ENCODE assay signal across 8 mouse cellular contexts in the genomic region with DNA sequence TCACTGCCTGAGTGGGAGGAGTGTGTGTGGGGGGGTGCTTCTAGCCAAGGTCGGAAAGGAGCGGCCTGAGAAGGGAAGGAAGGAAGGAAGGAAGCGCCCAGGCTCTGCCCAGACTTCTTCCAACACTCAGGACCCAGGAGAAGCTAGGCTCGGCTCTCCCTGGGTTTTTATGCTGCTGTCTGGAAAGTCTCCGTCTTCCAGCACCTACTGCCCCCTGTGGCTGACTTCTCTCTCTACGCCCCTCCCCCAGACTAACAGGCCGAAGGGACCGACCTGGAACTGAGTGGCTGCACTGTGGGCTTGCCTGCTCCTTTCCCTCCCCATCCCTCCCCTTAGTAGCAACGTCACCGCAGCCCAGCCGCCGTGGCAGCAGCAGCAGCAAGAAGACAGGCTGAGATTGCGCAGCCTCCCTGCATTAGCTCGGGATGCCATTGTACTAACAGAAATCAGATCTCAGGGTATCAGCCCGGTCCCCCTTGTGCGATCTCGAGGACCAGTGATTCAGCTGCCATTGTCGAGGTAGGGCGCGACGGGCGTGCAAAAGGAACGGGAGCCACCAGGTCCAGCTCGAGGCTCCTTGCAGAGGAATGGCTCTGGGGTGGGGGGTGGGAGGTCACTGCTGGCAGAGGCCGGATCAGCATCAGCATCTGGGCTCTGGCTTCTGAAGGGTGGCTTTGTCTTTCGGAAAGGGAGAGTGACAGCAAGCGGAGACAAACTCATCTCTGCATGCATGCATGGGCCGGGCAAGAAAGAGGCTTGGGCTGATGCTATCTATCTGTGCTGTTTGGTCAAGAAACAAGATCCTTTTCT. TPM values are rescaled to one million over a fixed set of nuclear protein-coding genes. Genes with fewer than 3 reads are reported as not detected.
A peak's percentile ranks its signal among the peaks of the same experiment; 100 is the strongest.
DNase-seq lines count a peak whose midpoint lies in the region; ATAC-seq lines count a peak whose summit lies in the region.

No protein-coding gene starts in this region.

- H3K36me3 ChIP-seq in hindbrain, embryonic 15.5 days = no peaks in the 10 kb centered on the region

- peak overlapping the region; percentile 92 for H3K27ac ChIP-seq in hindbrain, embryonic 15.5 days (replicated peaks)

- H3K27me3 ChIP-seq in hindbrain, embryonic 15.5 days = no peaks in the 10 kb centered on the region

- peaks cover 45% of the 10 kb centered on the region for H3K4me1 ChIP-seq in hindbrain, embryonic 15.5 days (replicated peaks)

- under 1% methylated on average over 28 of the region's 28 CpGs for WGBS in hindbrain, embryonic 15.5 days

- no peaks in the 10 kb centered on the region for H3K9me3 ChIP-seq in hindbrain, embryonic 15.5 days

- peak overlapping the region; percentile 56 for H3K4me3 ChIP-seq in hindbrain, embryonic 15.5 days

- peak; percentile 96 for DNase-seq in ZHBTc4 (ENCODE audit: low read depth, low spot score)
- DNase-seq in gastrocnemius, adult 8-10 months (ENCODE audit: low spot score in 2 of 2) = peak; percentile 40 to 59
- DNase-seq in left cerebral cortex, adult 8-10 months (ENCODE audit: low spot score in 2 of 2) = peak; percentile 56 to 67
- DNase-seq in lung, postnatal 36 days = peak; percentile 93
- peak; percentile 75 for DNase-seq in right cerebral cortex, postnatal 25 days
- DNase-seq in thymus, postnatal 0 days (ENCODE audit: low spot score) = no peak

- ATAC-seq in common myeloid progenitor, adult 5-6 weeks (replicated peaks; ENCODE audit: low read depth, poor library complexity, severe bottlenecking) = peak; percentile 88
- ATAC-seq in hindbrain, embryonic 15.5 days (ENCODE audit: low FRiP score, low read depth) = peak; percentile 97

- H3K9ac ChIP-seq in hindbrain, embryonic 15.5 days = peak overlapping the region; percentile 76

- H3K4me2 ChIP-seq in hindbrain, embryonic 15.5 days = peak overlapping the region; percentile 84

RNA-seq across cellular contexts. Expression of gene Fam166b, which starts 22.6 kb away (rescaled TPM):
- total RNA-seq in common myeloid progenitor, adult 5-6 weeks (2017) = not detected in 2 replicates
- not detected for total RNA-seq in gastrocnemius, adult 8-10 months (2022)
- 0.79 and 1.5 TPM in 2 replicates for polyA plus RNA-seq in hindbrain, embryonic 15.5 days (2015; fragmentation: Nextera tagmentation; extraction: Ambion mirVana)
- 1 to 10 TPM; 1.3 to 1.9 (median 1.4) TPM for total RNA-seq in left cerebral cortex, adult 8-10 months (2022)
- 0.14 and 0.19 TPM in 2 replicates for polyA plus RNA-seq in thymus, postnatal 0 days (2015; fragmentation: Nextera tagmentation; extraction: Ambion mirVana)

RNA-seq across cellular contexts. Expression of gene Rusc2, which starts 24.6 kb away (rescaled TPM):
- 0.97 and 1.3 TPM in 2 replicates for total RNA-seq in common myeloid progenitor, adult 5-6 weeks (2017)
- total RNA-seq in gastrocnemius, adult 8-10 months (2022) = 10 to 100 TPM; 21.5 to 25.4 (median 23.3) TPM
- polyA plus RNA-seq in hindbrain, embryonic 15.5 days (2015; fragmentation: Nextera tagmentation; extraction: Ambion mirVana) = 88.8 and 99.5 TPM in 2 replicates
- 100 to 1,000 TPM; 116 to 144 (median 123) TPM for total RNA-seq in left cerebral cortex, adult 8-10 months (2022)
- polyA plus RNA-seq in thymus, postnatal 0 days (2015; fragmentation: Nextera tagmentation; extraction: Ambion mirVana) = 0.48 and 0.69 TPM in 2 replicates

RNA-seq across cellular contexts. Expression of gene Tesk1, which starts 35.4 kb away (rescaled TPM):
- total RNA-seq in common myeloid progenitor, adult 5-6 weeks (2017) = 4.8 and 8.2 TPM in 2 replicates
- 10 to 100 TPM; 53.4 to 69.3 (median 59.4) TPM for total RNA-seq in gastrocnemius, adult 8-10 months (2022)
- 16.2 and 16.8 TPM in 2 replicates for polyA plus RNA-seq in hindbrain, embryonic 15.5 days (2015; fragmentation: Nextera tagmentation; extraction: Ambion mirVana)
- 10 to 100 TPM; 91.7 to 98.0 (median 95.6) TPM for total RNA-seq in left cerebral cortex, adult 8-10 months (2022)
- polyA plus RNA-seq in thymus, postnatal 0 days (2015; fragmentation: Nextera tagmentation; extraction: Ambion mirVana) = 2.1 and 2.8 TPM in 2 replicates

RNA-seq across cellular contexts. Expression of gene Cd72, which starts 48.1 kb away (rescaled TPM):
- total RNA-seq in common myeloid progenitor, adult 5-6 weeks (2017) = 20.8 and 33.3 TPM in 2 replicates
- total RNA-seq in gastrocnemius, adult 8-10 months (2022) = not detected
- polyA plus RNA-seq in hindbrain, embryonic 15.5 days (2015; fragmentation: Nextera tagmentation; extraction: Ambion mirVana) = 5.3 and 5.7 TPM in 2 replicates
- 1 to 10 TPM in 3 of 4 experiments, under 1 TPM in 1; 0.38 to 2.9 (median 1.6) TPM for total RNA-seq in left cerebral cortex, adult 8-10 months (2022)
- 6.4 and 6.6 TPM in 2 replicates for polyA plus RNA-seq in thymus, postnatal 0 days (2015; fragmentation: Nextera tagmentation; extraction: Ambion mirVana)
